Comparison of ENCODE assay signal across 16 mouse cellular contexts in the genomic region with DNA sequence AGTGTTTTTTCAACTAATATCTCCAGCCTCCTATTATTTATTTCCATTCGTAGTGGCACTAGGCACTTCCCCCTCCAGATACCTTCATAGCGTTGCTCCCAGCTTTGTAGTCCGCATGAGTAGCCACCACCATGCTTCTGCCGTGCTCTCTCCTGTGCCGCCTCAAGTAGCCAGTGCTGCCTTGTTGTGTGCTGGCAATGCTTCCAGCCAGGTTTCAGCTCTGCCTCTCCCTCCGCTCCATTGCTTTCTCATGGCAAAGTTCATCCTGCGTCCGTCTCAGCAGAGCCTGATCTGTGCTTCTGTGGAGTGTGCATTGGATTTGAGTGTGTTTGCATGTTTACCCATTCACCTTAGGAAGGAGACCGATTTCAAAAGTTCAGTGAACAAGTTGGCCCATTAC.
"Had no signal": no experiment of that assay in that cellular context is flagged by ENCODE, and none has a peak within 500 bp of the region (broad histone marks: within the 10 kb centered on the region; RNA-seq: fewer than 3 reads in every experiment).

No protein-coding gene starts in this region.

- H3K4me2 ChIP-seq: liver, embryonic 13.5 days; lung, embryonic 14.5 days; midbrain, embryonic 12.5 days; midbrain, embryonic 15.5 days; neural tube, embryonic 13.5 days; stomach, embryonic 15.5 days had no signal

- H3K27me3 ChIP-seq: liver, embryonic 13.5 days; midbrain, embryonic 12.5 days; midbrain, embryonic 15.5 days; neural tube, embryonic 13.5 days; stomach, embryonic 15.5 days had no signal

- H3K9me3 ChIP-seq: liver, embryonic 13.5 days; midbrain, embryonic 12.5 days; midbrain, embryonic 15.5 days; neural tube, embryonic 13.5 days; stomach, embryonic 15.5 days had no signal

- H3K27ac ChIP-seq: kidney, postnatal 0 days; left cerebral cortex, adult 2 months; liver, embryonic 13.5 days; macrophage; midbrain, embryonic 12.5 days; midbrain, embryonic 15.5 days; neural tube, embryonic 13.5 days; stomach, embryonic 15.5 days had no signal

- H3K4me1 ChIP-seq: liver, embryonic 13.5 days; midbrain, embryonic 12.5 days; midbrain, embryonic 15.5 days; stomach, embryonic 15.5 days had no signal

- H3K9ac ChIP-seq: liver, embryonic 13.5 days; lung, embryonic 14.5 days; midbrain, embryonic 12.5 days; midbrain, embryonic 15.5 days; neural tube, embryonic 13.5 days; stomach, embryonic 15.5 days had no signal

- ATAC-seq: lung, postnatal 0 days; midbrain, embryonic 15.5 days had no signal

- DNase-seq: layer of hippocampus, postnatal 36 days; liver, embryonic 13.5 days; lung, embryonic 14.5 days; retina, postnatal 1 day; right cerebral cortex, postnatal 25 days; spleen, adult 18-20 months; thymus, adult 18-20 months; thymus, postnatal 25 days had no signal

- H3K4me3 ChIP-seq: left cerebral cortex, adult 2 months; liver, embryonic 13.5 days; midbrain, embryonic 12.5 days; midbrain, embryonic 15.5 days; neural tube, embryonic 13.5 days; stomach, embryonic 15.5 days had no signal
